Mouse (Mus musculus) thymus, postnatal 36 days (tissue): ENCODE measurements around the gene Tcl1b5.

Experiments
- DNase-seq, 2 experiments: peaks; one replicate each; pipeline ENCODE4 v3.0.0; 2022; ENCODE audit warnings: mixed read lengths in 2 of 2

Tcl1b5 gene

GRCm38 (mm10) chr12:105209231-105209630, 33.1 kb downstream of the Tcl1b5 start:
- no peak for DNase-seq

DNA sequence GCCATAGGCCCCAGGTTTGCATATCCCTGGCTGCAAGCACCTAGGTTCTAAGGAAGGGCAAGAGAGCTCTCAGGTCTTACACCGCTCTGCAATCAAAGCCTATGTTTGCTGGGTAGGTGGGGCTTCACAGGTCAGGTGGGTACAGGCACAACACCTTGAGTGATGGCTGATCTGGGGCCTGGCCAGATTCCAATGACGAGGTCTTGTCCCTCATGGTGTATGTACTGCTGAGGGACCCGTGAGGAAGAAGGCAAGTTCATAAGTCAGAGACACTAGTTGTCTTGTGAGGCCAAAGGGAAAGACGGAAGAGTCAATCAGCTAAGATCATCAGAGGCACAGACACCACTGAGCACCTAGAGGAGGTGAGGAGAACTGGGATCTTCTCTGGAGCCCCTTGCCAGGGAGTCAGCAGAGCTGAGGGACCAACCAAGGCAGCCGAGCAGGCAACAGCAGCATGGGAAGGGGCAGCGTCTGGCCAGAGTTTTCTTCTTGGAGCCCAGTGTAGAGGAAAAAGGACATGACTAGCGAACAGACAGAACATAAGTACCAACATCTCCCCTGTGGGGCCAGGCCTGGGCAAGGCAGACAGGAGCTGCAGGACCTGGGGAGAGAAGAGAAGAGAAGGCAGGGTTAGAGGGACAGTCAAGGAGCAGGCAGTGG, 41.1 kb downstream of the Tcl1b5 start:
- DNase-seq = no peak

- no peak for DNase-seq
Measured at GRCm38 (mm10) chr12:105222601-105223319, 46.6 kb downstream of the Tcl1b5 start, which contains the start of gene Tcl1. Tcl1 (minus strand) TSS chr12:105222793.

- DNase-seq = no peak
Measured at GRCm38 (mm10) chr12:105224621-105225320, 48.6 kb downstream of the Tcl1b5 start.
